ENCODE assay signal across 8 mouse cellular contexts in the genomic region with DNA sequence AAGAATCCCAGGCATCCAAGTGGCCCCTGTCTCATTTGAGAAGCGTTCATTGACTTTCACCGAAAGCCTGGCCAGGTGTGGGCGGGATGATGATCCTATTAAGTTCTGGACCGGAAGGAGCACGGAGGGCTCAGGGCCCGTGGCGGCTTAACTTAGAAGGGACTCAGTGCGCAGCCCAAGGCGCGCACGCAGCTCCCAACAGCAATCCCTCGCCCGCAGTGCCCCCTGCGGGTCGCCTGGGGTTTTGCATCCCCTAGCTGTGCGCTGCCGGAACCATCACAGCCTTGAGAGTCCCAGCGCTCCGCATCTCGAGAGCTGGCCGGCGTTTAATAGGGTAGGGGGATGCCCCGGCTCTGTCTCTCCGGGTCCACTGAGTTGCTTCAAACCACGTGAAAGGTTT. TPM values are rescaled to one million over a fixed set of nuclear protein-coding genes. Genes with fewer than 3 reads are reported as not detected.
DNase-seq lines count a peak whose midpoint lies in the region; ATAC-seq and TF ChIP-seq lines count a peak whose summit lies in the region.

No protein-coding gene starts in this region.

- H3K4me3 ChIP-seq in gastrocnemius, adult 2 months: peak overlapping the region; percentile 68
- peak overlapping the region; percentile 51 for H3K4me3 ChIP-seq in hindbrain, embryonic 16.5 days (ENCODE audit: low read length)

- peak; percentile 51 for ATAC-seq in hindbrain, embryonic 16.5 days

- DNase-seq in R1 (ENCODE audit: low read depth, low spot score): peak; percentile 90
- DNase-seq in cerebellum, postnatal 4 days (ENCODE audit: low spot score in 2 of 2): peak; percentile 85 to 96
- peak; percentile 88 for DNase-seq in gastrocnemius, adult 2 months
- DNase-seq in left cerebral cortex, adult 11 months (ENCODE audit: low spot score): peak; percentile 62
- peak; percentile 81 to 87 for DNase-seq in lung, postnatal 4 days
- DNase-seq in right cerebral cortex, adult 18-20 months: peak; percentile 76
- peak; percentile 78 for DNase-seq in urinary bladder, adult 2 months (ENCODE audit: low spot score)

- TF ChIP-seq CTCF in gastrocnemius, adult 2 months (IDR thresholded peaks at IDR 0.05): peak; percentile 100

- peaks cover 26% of the 10 kb centered on the region for H3K4me1 ChIP-seq in hindbrain, embryonic 16.5 days (ENCODE audit: control insufficient read depth, insufficient read depth, low read depth, low read length)

- H3K27me3 ChIP-seq in hindbrain, embryonic 16.5 days (replicated peaks; ENCODE audit: control insufficient read depth, insufficient read depth, low read length): peaks cover 22% of the 10 kb centered on the region

- H3K9ac ChIP-seq in hindbrain, embryonic 16.5 days (ENCODE audit: low read depth, low read length): peak overlapping the region; percentile 70

- intact Hi-C loops in gastrocnemius, adult 2 months (cut with DNase I): loop anchor here (1.0 to 2.0 kb wide), 2 partner anchors 53 to 63 kb away; no protein-coding TSS in a partner anchor

- H3K9me3 ChIP-seq in hindbrain, embryonic 16.5 days (ENCODE audit: control insufficient read depth, low read length): no peaks in the 10 kb centered on the region

- H3K36me3 ChIP-seq in hindbrain, embryonic 16.5 days (ENCODE audit: control insufficient read depth, insufficient read depth, low read length): no peaks in the 10 kb centered on the region

- under 1% methylated on average over 25 of the region's 25 CpGs for WGBS in hindbrain, embryonic 16.5 days

- H3K4me2 ChIP-seq in hindbrain, embryonic 16.5 days (ENCODE audit: low read length): peak overlapping the region; percentile 93

- no peak overlapping the region for H3K27ac ChIP-seq in gastrocnemius, adult 2 months
- no peak overlapping the region for H3K27ac ChIP-seq in hindbrain, embryonic 16.5 days (ENCODE audit: low read depth, low read length)

RNA-seq across cellular contexts. Expression of a gene that starts 1.4 kb away (rescaled TPM):
- total RNA-seq in gastrocnemius, adult 2 months (2021): under 1 TPM; 0.13 to 0.31 TPM
- polyA plus RNA-seq in hindbrain, embryonic 16.5 days (2015; fragmentation: Nextera tagmentation; extraction: Ambion mirVana): 41.7 and 59.8 TPM in 2 replicates
- polyA plus RNA-seq in urinary bladder, adult 2 months (2012; rRNA removed): 4.1 and 4.2 TPM in 2 replicates
